Mouse (Mus musculus) heart, embryonic 15.5 days (tissue): ENCODE measurements around the gene Abi3bp. TPM values are rescaled to one million over a fixed set of nuclear protein-coding genes. Genes with fewer than 3 reads are reported as not detected.

Experiments
- polyA plus RNA-seq: library from polyadenylated mRNA; unstranded; fragments of >200 nt; fragmentation: Nextera tagmentation; extraction: Ambion mirVana; gene quantifications from 2 replicates; pipeline ENCODE4 v1.2.1, GENCODE M21; 2015

The Abi3bp gene
- polyA plus RNA-seq, 1 experiment from 2014 or later = 6.7 TPM

Other genes starting within 250 kb of the Abi3bp start
- gene Tfg, start 239.6 kb downstream of the Abi3bp start, polyA plus RNA-seq = 113 and 119 TPM in 2 replicates